Mouse (Mus musculus) forebrain, embryonic 12.5 days (tissue): ENCODE data around the gene Igflr1. TPM values are rescaled to one million over a fixed set of nuclear protein-coding genes. Genes with fewer than 3 reads are reported as not detected.
A peak's percentile ranks its signal among the peaks of the same experiment; 100 is the strongest.

Experiments
- ATAC-seq: fragments of 200-750 bp; cut with Nextera tagmentation; 2 replicates; pipeline ENCODE4 v1.8.0; 2017; ENCODE audit warnings: moderate TSS enrichment; ENCODE audit not compliant: low FRiP score
- H3K27ac ChIP-seq: fragments of 300-500 bp; sonication (generic); 2 replicates; pipeline ENCODE4 v1.5.1; 2016; ENCODE audit warnings: mild to moderate bottlenecking
- H3K27me3 ChIP-seq: fragments of 300-500 bp; sonication (generic); 2 replicates; pipeline ENCODE4 v1.6.1; 2016; ENCODE audit warnings: mild to moderate bottlenecking
- H3K36me3 ChIP-seq: fragments of 300-500 bp; sonication (generic); replicated peaks from 2 replicates; pipeline ENCODE4 v1.6.1; 2016; ENCODE audit warnings: mild to moderate bottlenecking
- H3K4me1 ChIP-seq: fragments of 300-500 bp; sonication (generic); 2 replicates; pipeline ENCODE4 v1.6.1; 2016
- H3K4me2 ChIP-seq: fragments of 300-500 bp; sonication (generic); 2 replicates; pipeline ENCODE4 v1.6.1; 2016; ENCODE audit warnings: mild to moderate bottlenecking, moderate library complexity
- H3K4me3 ChIP-seq: fragments of 300-500 bp; sonication (generic); replicated peaks from 2 replicates; pipeline ENCODE4 v1.5.1; 2016; ENCODE audit warnings: mild to moderate bottlenecking
- H3K9ac ChIP-seq: fragments of 300-500 bp; sonication (generic); 2 replicates; pipeline ENCODE4 v1.6.1; 2016; ENCODE audit warnings: mild to moderate bottlenecking
- H3K9me3 ChIP-seq: fragments of 300-500 bp; sonication (generic); 2 replicates; pipeline ENCODE4 v1.6.1; 2016
- WGBS: fragments of 180-500 bp; shearing (Covaris S2); methylation state at CpG from one replicate; pipeline ENCODE4 v1.1.7; 2016; 5-methylcytosine and 5-hydroxymethylcytosine counted together
- polyA plus RNA-seq: library from polyadenylated mRNA; unstranded; fragments of >200 nt; fragmentation: Nextera tagmentation; extraction: Ambion mirVana; gene quantifications from 2 replicates; pipeline ENCODE4 v1.2.1, GENCODE M21; 2016

Gene Igflr1
- polyA plus RNA-seq, 1 experiment from 2014 or later = 5.6 TPM

DNA sequence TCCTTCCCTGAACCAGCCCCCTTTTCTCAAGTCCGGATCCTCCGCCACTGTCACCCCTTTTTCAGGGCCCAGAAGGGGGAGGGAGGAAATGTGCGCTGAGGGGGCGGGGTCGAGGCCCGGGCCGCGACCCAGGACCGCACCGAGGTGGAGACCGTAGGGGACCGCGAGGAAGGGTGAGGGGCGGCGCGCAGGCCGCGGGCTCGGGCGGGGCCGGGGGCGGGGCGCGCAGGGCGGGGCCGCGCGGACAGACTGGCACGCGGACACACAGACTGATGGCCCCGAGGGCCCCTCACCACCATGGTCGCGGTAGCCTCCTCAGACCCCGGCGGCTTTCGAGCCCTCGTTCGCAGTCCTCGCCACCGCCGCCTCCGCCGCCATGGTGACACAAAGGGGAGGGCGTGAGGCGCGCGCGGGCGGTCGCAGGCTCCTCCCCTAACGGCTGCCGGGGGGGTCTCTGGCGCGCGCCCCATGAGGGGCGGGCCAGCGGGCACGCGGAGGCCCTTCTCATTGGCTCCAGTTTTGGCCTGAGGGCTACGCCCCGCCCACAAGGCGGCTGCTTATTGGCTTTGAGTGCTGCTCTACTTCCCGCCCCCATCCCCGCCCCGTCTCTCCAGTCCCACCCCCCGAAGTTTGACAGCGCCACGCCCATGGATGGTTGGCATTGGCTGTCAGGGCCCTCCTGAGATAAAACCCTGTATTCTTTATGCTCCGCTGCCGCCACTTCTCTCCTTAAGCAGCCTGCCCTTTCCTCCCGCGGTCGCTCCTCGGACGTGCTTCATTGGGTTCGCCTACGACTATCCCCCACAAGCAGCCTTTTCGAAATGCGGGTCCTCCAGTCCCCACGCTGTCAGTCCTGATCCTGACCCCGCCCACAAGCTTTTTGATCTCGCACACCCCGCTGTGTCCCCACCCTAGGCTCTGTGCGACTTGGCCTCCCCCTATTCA is 30.3 kb upstream of the Igflr1 start, which contains the start of gene Arhgap33:
Arhgap33 (minus strand) TSS at position 428 of the 945 bp plus-strand sequence.
- H3K36me3 ChIP-seq = peaks cover 46% of the 10 kb centered on the region
- H3K27ac ChIP-seq = peak within 1 kb of the TSS; percentile 90
- peak within 1 kb of the TSS; percentile 90 for H3K9ac ChIP-seq
- H3K4me2 ChIP-seq = peak within 1 kb of the TSS; percentile 81
- 1% methylated on average over 47 of the region's 84 CpGs for WGBS
- no peaks in the 10 kb centered on the region for H3K9me3 ChIP-seq
- H3K4me3 ChIP-seq = peak within 1 kb of the TSS; percentile 71
- peak; percentile 93 for ATAC-seq
- no peaks in the 10 kb centered on the region for H3K27me3 ChIP-seq
- H3K4me1 ChIP-seq = peaks cover 39% of the 10 kb centered on the region

DNA sequence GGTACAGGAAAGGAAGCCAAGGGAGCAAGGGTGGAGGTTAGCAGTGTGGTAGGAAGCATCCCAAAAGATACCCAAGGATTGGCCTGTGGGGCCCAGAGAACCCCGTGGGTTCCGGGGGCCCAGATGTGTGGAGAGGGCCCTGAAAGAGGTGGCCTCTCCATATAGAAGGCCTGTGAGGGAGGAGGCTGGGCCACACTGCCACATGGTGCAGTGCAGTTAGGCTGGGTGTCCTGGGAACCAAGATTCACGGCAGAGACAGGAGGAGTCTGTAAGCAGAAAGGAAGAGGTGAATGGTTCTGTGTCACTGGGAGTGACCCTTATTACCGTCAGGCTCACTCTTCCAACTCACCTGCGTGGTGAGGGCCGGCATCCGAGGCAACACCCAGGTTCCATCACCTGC is 24.7 kb upstream of the Igflr1 start:
- WGBS = 88% methylated on average over 7 of the region's 7 CpGs
- Histone ChIP-seq H3K4me2 (no peak overlapping the region), H3K4me3 (no peak overlapping the region), H3K27me3 (no peaks in the 10 kb centered on the region), H3K4me1 (peaks cover 5% of the 10 kb centered on the region), H3K9ac (no peak overlapping the region), H3K27ac (no peak overlapping the region), H3K9me3 (no peaks in the 10 kb centered on the region), H3K36me3 (peaks cover 49% of the 10 kb centered on the region)
- no peak for ATAC-seq

GRCm38 (mm10) chr7:30544327-30544726 is 20.9 kb upstream of the Igflr1 start:
- no peak overlapping the region for H3K9ac ChIP-seq
- H3K4me2 ChIP-seq = no peak overlapping the region
- H3K27me3 ChIP-seq = no peaks in the 10 kb centered on the region
- no peaks in the 10 kb centered on the region for H3K9me3 ChIP-seq
- H3K4me3 ChIP-seq = no peak overlapping the region
- no peaks in the 10 kb centered on the region for H3K4me1 ChIP-seq
- WGBS = 95% methylated on average over 2 of the region's 2 CpGs
- no peak overlapping the region for H3K27ac ChIP-seq
- no peak for ATAC-seq
- peaks cover 64% of the 10 kb centered on the region for H3K36me3 ChIP-seq

DNA sequence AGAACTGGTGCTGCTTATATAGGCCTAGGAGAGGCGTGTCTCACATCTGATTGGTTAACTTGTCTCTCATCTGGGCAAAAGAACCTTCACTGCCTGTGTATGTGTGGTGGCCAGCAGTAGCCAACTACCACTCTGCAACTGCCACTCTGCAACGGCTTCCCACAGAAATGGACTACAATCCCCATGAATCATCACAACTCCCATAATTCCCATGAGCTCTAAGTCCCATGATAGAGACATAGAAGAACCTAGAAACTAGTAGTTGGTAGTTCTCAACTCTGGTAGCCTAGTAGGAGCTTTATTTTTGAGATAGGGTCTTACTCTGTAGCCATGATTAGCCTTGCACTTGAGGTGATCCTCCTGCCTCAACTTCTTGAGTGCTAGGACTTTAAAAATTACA is 15.3 kb upstream of the Igflr1 start:
- Histone ChIP-seq H3K4me1 (peaks cover 23% of the 10 kb centered on the region), H3K9ac (no peak overlapping the region), H3K27me3 (no peaks in the 10 kb centered on the region), H3K36me3 (peaks cover 38% of the 10 kb centered on the region), H3K4me2 (no peak overlapping the region), H3K27ac (no peak overlapping the region), H3K9me3 (no peaks in the 10 kb centered on the region), H3K4me3 (no peak overlapping the region)
- WGBS = 92% methylated on average over 2 of the region's 2 CpGs
- no peak for ATAC-seq

- ATAC-seq = no peak
- Histone ChIP-seq H3K27me3 (no peaks in the 10 kb centered on the region), H3K4me1 (peaks cover 23% of the 10 kb centered on the region), H3K36me3 (peaks cover 41% of the 10 kb centered on the region), H3K9me3 (no peaks in the 10 kb centered on the region), H3K9ac (no peak overlapping the region), H3K4me3 (no peak overlapping the region), H3K4me2 (no peak overlapping the region), H3K27ac (no peak overlapping the region)
- 95% methylated on average over 1 of the region's 1 CpGs for WGBS
These were observed 14.6 kb upstream of the Igflr1 start for GRCm38 (mm10) chr7:30550603-30551002.

DNA sequence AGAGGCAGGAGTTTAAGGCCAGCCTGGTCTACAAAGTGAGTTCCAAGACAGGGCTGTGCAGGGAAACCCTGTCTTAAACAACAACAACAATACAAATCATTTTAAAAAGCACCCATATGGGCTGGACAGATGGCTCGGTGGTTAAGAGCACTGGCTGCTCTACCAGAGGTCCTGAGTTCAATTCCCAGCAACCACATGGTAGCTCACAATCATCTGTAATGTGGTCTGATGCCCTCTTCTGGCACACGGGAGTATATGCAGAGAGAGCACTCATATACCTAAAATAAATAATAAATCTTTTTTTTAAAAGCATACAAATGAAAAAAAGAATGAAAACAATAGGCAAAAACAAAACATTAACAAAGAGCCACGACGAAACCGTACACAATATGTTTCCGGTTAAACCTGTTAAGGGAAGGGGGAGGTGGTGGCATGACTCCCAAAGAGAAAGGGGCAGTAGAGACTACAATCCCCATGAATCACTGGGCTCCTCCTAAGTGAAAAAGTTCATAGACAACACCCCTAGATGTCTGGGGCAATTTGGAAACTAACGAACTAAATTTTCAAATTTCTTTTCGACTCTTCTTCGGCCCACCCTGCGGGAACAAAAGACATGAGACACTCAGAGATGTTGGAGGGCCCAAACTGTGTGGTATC is 13.7 kb upstream of the Igflr1 start:
- H3K27me3 ChIP-seq = no peaks in the 10 kb centered on the region
- ATAC-seq = peak; percentile 69
- peak overlapping the region; percentile 95 for H3K27ac ChIP-seq
- H3K9ac ChIP-seq = peak overlapping the region; percentile 69
- H3K36me3 ChIP-seq = peaks cover 42% of the 10 kb centered on the region
- peaks cover 23% of the 10 kb centered on the region for H3K4me1 ChIP-seq
- no peaks in the 10 kb centered on the region for H3K9me3 ChIP-seq
- WGBS = 2% methylated on average over 10 of the region's 10 CpGs
- H3K4me3 ChIP-seq = peak overlapping the region; percentile 65
- peak overlapping the region; percentile 92 for H3K4me2 ChIP-seq

DNA sequence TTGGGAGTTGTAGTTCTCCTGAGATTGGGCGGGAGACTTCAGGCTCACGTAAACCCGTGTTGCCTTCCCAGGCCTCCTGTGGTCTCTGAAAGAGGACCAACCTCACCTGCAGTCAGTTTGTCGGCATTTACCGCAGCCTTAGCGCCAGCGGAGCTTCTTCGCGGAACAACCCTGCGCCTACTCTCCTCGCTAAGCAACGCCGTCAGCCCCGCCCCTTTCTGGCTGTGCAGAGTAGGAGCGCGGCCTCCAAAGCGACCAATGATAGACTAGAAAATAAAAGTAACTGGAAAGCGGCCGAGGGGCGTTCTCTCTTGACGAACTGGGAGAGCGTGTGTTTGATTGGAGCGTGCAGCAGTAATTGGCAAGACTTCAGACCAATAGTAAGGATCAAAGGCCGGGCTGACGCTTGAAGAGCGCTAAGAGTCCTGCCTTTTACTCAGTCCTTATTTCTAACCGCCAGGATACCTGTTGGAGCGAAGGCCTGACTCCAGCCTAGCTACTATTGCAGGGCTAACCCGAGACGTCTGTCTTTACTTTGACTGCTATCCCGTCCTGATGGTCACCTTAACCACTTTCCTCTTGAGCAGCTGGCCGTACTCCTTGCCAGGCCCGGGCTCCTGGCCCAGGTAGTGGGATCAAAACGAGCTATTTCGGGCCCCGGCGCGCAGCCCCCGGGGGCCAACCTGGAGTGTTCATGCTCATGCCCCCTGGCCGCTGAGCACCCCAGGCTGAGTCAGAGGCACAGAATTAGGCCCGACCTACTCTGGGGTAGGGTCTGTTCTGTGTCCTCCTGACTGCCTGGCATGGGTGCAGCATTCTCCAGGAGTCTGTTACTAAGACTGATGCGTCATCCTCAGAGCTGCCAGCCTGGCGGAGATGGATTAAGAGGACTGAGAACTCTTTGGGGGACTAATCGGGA is 12.9 kb upstream of the Igflr1 start, which contains the start of the genes Hspb6 and Proser3:
Hspb6 (plus strand) TSS at position 77 of the 919 bp plus-strand sequence.
Proser3 (minus strand) TSS at position 198 of the 919 bp plus-strand sequence.
- Histone ChIP-seq H3K4me1 (peaks cover 23% of the 10 kb centered on the region), H3K9ac (peak within 1 kb of the TSS; percentile 69), H3K4me3 (peak within 1 kb of the TSS; percentile 65), H3K27ac (peak within 1 kb of the TSS; percentile 95), H3K36me3 (peaks cover 50% of the 10 kb centered on the region), H3K9me3 (no peaks in the 10 kb centered on the region), H3K27me3 (no peaks in the 10 kb centered on the region), H3K4me2 (peak within 1 kb of the TSS; percentile 92)
- WGBS = under 1% methylated on average over 44 of the region's 44 CpGs
- ATAC-seq = peak; percentile 96

GRCm38 (mm10) chr7:30553021-30553589 is 12.1 kb upstream of the Igflr1 start:
- no peak for ATAC-seq
- Histone ChIP-seq H3K9me3 (no peaks in the 10 kb centered on the region), H3K36me3 (peaks cover 52% of the 10 kb centered on the region), H3K27ac (peak overlapping the region; percentile 95), H3K4me2 (peak overlapping the region; percentile 92), H3K27me3 (no peaks in the 10 kb centered on the region), H3K9ac (peak overlapping the region; percentile 65), H3K4me1 (peaks cover 27% of the 10 kb centered on the region), H3K4me3 (peak overlapping the region; percentile 65)
- 10% methylated on average over 23 of the region's 23 CpGs for WGBS

DNA sequence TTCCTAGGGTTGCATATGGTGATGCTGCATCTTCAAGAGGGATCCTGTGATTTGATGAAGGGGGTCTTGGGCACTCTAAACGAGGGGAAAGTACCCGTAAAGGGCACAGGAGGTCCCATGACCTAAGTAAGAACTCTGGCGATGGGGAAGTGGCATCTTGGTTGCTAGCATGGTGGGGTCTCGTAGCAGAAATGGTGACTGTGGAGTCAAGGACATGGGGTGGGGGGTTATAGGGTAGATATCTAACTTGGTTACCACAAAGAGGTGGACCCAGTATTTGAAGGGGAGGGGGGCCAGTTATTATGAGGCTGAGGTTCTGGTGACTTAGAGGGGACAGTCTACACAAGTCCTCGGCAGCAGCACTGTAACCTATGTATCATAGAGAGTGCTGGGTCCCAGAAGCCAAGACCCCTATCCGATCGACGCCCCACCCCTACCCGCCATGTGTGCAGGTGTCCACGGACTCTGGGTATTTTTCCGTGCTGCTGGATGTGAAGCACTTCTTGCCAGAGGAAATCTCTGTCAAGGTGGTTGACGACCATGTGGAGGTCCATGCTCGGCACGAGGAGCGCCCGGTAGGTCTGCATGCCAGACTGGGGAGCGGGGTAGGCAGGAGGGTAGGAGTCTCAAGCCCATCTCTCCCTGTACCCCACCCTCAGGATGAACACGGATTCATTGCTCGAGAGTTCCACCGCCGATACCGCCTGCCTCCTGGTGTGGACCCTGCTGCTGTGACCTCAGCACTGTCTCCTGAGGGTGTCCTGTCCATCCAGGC is 11.2 kb upstream of the Igflr1 start:
- Histone ChIP-seq H3K27me3 (no peaks in the 10 kb centered on the region), H3K27ac (no peak overlapping the region), H3K4me3 (peak overlapping the region; percentile 65; the same call in 1 of the 2 replicates), H3K4me2 (peak overlapping the region; percentile 92), H3K9ac (peak overlapping the region; percentile 65; the same call in 1 of the 2 replicates), H3K36me3 (peaks cover 44% of the 10 kb centered on the region), H3K9me3 (no peaks in the 10 kb centered on the region), H3K4me1 (peaks cover 36% of the 10 kb centered on the region)
- WGBS = 86% methylated on average over 22 of the region's 22 CpGs
- ATAC-seq = no peak

DNA sequence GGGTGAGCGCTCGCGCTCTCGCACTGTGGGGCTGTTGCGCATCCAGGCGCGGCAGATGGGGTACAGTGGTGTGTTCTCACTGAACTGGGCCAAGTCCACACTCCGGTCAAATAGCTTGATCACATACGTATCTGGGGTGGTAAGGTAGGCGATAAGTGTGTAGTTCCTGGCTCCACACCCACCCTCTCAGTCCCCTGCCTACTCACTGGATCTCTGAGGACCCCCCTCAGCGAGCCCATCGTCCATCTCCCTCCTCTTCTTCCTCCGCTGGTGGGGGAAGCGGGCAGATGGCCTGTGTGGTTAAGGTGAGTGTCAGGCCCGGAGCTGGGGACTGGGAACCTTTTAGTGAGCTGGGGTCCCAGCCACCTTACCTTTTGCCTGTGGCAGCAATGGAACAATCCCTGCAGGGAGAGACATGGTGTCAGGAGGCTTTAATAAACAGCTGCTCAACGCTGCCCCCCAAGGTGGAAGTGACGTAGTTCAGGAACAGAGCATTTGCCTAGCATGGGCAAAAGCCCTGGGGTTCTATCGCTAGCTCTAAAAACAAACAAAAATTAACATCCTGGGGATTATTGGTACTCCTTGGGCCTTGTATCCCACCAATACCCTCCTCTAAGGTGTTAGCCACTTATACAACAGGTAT is 8.2 kb upstream of the Igflr1 start:
- 94% methylated on average over 18 of the region's 18 CpGs for WGBS
- no peak overlapping the region for H3K9ac ChIP-seq
- no peaks in the 10 kb centered on the region for H3K27me3 ChIP-seq
- no peaks in the 10 kb centered on the region for H3K9me3 ChIP-seq
- H3K36me3 ChIP-seq = peaks cover 41% of the 10 kb centered on the region
- ATAC-seq = no peak
- H3K4me2 ChIP-seq = no peak overlapping the region
- H3K27ac ChIP-seq = no peak overlapping the region
- no peak overlapping the region for H3K4me3 ChIP-seq
- H3K4me1 ChIP-seq = peaks cover 40% of the 10 kb centered on the region
